Mouse (Mus musculus): ENCODE results near the gene Cdc14b. TPM values are rescaled to one million over a fixed set of nuclear protein-coding genes. Genes with fewer than 3 reads are reported as not detected.
A peak's percentile ranks its signal among the peaks of the same experiment; 100 is the strongest.
"Not testable (repeated sequence)": the region's sequence is repeated elsewhere in the genome, so short reads cannot be mapped to it uniquely, and the experiment has no call there.

The Cdc14b gene
- polyA plus RNA-seq, 1 experiment from 2014 or later: 12.6 TPM

DNA sequence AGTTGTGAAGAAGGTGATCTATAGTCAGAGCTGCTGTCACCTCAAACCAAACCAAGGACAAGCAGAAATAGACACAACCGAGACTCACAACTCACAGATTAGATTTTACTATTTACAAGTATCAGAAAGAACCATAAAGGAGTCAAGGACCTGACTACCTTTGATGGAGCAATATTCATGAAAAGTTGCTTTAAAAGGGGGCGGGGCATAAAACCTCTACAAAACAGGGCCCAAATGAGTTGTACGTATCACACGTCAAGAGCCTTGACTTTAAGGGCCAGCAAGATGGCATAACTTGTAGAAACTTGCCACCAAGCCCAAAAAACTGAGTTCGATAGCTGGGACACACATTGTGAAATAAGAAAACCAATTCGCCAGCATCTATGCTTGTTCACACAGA is 10.5 kb downstream of the Cdc14b start:
- Histone ChIP-seq H3K9me3 (replicated peaks) (0 out of 2 replicates have a peak, but pooled peaks cover 2% of the 10 kb centered on the region), H3K27ac (replicated peaks) (no peak overlapping the region), H3K27me3 (ENCODE audit: low read depth, poor library complexity, severe bottlenecking) (no peaks in the 10 kb centered on the region), H3K4me3 (no peak overlapping the region), H3K4me1 (peaks cover 13% of the 10 kb centered on the region), H3K36me3 (no peaks in the 10 kb centered on the region)
- WGBS: 93% methylated on average over 6 of the region's 6 CpGs
- no peak for DNase-seq (ENCODE audit: low spot score)

- Histone ChIP-seq H3K9me3 (replicated peaks) (no peaks in the 10 kb centered on the region), H3K36me3 (no peaks in the 10 kb centered on the region), H3K4me3 (no peak overlapping the region), H3K4me1 (peaks cover 8% of the 10 kb centered on the region), H3K27me3 (ENCODE audit: low read depth, poor library complexity, severe bottlenecking) (no peaks in the 10 kb centered on the region), H3K27ac (replicated peaks) (no peak overlapping the region)
- 80% methylated on average over 7 of the region's 7 CpGs for WGBS
- no peak for DNase-seq (ENCODE audit: low spot score)
Measured at GRCm38 (mm10) chr13:64259903-64260302, 15.2 kb downstream of the Cdc14b start.

DNA sequence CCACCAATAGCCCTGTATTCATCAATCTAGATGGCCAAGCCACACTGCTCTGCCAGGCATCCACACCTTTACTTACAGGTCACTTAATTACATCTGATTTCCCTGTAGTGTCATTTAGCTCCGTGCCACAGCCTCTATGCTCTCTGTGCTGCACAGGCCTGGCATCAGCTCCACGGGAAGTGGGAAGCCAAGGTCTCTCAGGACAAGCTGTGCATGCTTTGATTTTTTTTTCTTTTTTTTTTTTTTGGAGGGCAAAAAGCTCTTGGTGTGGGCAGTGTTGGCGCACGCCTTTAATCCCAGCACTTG is 16.6 kb downstream of the Cdc14b start:
- no peak overlapping the region for H3K27ac ChIP-seq (replicated peaks)
- H3K27me3 ChIP-seq (ENCODE audit: low read depth, poor library complexity, severe bottlenecking): no peaks in the 10 kb centered on the region
- H3K36me3 ChIP-seq: no peaks in the 10 kb centered on the region
- 69% methylated on average over 4 of the region's 4 CpGs for WGBS
- H3K9me3 ChIP-seq (replicated peaks): no peaks in the 10 kb centered on the region
- no peak for DNase-seq (ENCODE audit: low spot score)
- peaks cover 8% of the 10 kb centered on the region for H3K4me1 ChIP-seq
- H3K4me3 ChIP-seq: no peak overlapping the region

- no peaks in the 10 kb centered on the region for H3K9me3 ChIP-seq (replicated peaks)
- 17% methylated on average over 5 of the region's 5 CpGs for WGBS
- H3K36me3 ChIP-seq: no peaks in the 10 kb centered on the region
- H3K27me3 ChIP-seq (ENCODE audit: low read depth, poor library complexity, severe bottlenecking): no peaks in the 10 kb centered on the region
- no peak overlapping the region for H3K27ac ChIP-seq (replicated peaks)
- no peak for DNase-seq (ENCODE audit: low spot score)
- H3K4me1 ChIP-seq: peaks cover 8% of the 10 kb centered on the region
- H3K4me3 ChIP-seq: no peak overlapping the region
Measured at GRCm38 (mm10) chr13:64257814-64258515, 17.1 kb downstream of the Cdc14b start.

DNA sequence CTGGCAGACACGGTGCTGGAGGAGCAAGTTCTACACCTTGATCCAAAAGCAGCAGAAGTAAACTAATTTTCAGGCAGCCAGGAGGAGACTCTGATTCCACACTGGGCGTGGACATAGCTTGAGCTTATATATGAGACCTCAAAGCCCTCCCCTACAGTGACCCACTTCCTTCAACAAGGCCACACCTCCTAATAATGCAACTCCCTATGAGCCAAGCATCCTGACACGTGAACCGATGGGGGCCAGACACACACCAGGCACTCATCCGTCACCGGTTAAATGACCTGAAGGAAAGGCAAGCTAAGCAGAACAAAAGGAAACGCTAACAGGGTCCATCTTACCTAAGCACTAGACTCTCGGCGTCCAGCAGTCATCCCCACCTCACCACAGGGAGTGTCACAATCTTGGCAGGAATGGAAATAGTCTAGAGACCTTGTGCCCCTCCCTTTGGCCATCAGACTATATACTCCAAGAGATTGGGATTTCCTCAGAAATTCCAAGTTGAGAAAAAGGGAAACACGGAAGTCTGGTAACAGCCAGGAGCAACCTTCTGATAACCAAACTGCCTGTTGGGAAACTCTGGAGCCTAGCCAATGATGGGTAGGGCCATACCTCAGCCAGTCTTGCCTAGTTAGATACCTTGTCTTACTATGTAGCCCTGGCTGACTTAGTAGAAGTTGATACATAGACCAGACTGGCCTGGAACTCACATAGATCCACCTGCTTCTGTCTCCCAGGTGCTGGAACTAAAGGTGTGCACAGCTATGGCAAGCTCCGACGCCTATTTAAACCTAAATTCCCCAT is 17.9 kb downstream of the Cdc14b start:
- Histone ChIP-seq H3K27me3 (ENCODE audit: low read depth, poor library complexity, severe bottlenecking) (no peaks in the 10 kb centered on the region), H3K27ac (replicated peaks) (no peak overlapping the region), H3K4me3 (no peak overlapping the region), H3K36me3 (no peaks in the 10 kb centered on the region), H3K4me1 (peaks cover 8% of the 10 kb centered on the region), H3K9me3 (replicated peaks) (no peaks in the 10 kb centered on the region)
- WGBS: 83% methylated on average over 12 of the region's 12 CpGs
- DNase-seq (ENCODE audit: low spot score): no peak

DNA sequence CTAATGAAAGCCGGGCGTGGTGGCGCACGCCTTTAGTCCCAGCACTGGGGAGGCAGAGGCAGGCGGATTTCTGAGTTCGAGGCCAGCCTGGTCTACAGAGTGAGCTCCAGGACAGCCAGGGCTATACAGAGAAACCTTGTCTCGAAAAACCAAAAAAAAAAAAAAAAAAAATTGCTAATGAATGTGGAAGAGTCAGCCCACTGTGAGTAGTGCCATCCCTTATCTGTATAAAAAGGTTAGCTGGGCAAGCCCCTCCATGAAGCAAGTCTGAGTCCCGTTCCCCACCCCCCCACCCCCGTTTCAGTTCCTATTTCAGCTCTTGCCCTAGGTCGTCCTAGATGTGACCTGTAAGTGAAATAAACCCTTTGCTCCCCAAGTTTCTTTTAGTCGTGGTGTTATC is 20.9 kb downstream of the Cdc14b start:
- not testable (repeated sequence) for DNase-seq (ENCODE audit: low spot score); H3K27ac ChIP-seq (replicated peaks); H3K27me3 ChIP-seq (ENCODE audit: low read depth, poor library complexity, severe bottlenecking); H3K36me3 ChIP-seq; H3K4me1 ChIP-seq; H3K4me3 ChIP-seq; H3K9me3 ChIP-seq (replicated peaks)
- 86% methylated on average over 11 of the region's 11 CpGs for WGBS

DNA sequence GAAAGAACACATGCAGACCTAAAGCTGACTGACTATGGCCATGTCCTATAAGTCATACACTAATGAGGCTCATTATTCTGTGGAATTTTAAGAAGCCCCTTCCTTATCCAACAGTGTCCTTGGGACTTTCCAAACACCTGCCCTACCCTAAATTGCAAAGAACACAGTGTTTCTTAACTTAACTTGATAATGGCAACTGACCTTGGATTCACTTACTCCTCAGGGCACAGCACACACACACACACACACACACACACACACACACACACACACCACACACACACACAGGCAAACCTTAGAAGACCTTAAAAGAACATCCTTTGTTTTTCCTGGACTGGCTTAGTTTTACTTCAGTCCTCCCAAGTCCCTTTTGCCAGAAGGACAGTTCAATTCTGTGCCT is 21.4 kb downstream of the Cdc14b start:
- Histone ChIP-seq H3K27ac (replicated peaks) (no peak overlapping the region), H3K4me1 (peaks cover 14% of the 10 kb centered on the region), H3K36me3 (no peaks in the 10 kb centered on the region), H3K27me3 (ENCODE audit: low read depth, poor library complexity, severe bottlenecking) (no peaks in the 10 kb centered on the region), H3K9me3 (replicated peaks) (no peaks in the 10 kb centered on the region), H3K4me3 (no peak overlapping the region)
- no peak for DNase-seq (ENCODE audit: low spot score)

GRCm38 (mm10) chr13:64252147-64252546 is 22.9 kb downstream of the Cdc14b start:
- Histone ChIP-seq H3K27ac (replicated peaks) (no peak overlapping the region), H3K36me3 (no peaks in the 10 kb centered on the region), H3K4me3 (no peak overlapping the region), H3K27me3 (ENCODE audit: low read depth, poor library complexity, severe bottlenecking) (no peaks in the 10 kb centered on the region), H3K4me1 (peaks cover 17% of the 10 kb centered on the region), H3K9me3 (replicated peaks) (no peaks in the 10 kb centered on the region)
- no peak for DNase-seq (ENCODE audit: low spot score)
- 81% methylated on average over 5 of the region's 5 CpGs for WGBS

GRCm38 (mm10) chr13:64250363-64250762 is 24.7 kb downstream of the Cdc14b start:
- WGBS: 59% methylated on average over 1 of the region's 1 CpGs
- Histone ChIP-seq H3K27me3 (ENCODE audit: low read depth, poor library complexity, severe bottlenecking) (no peaks in the 10 kb centered on the region), H3K4me3 (no peak overlapping the region), H3K36me3 (no peaks in the 10 kb centered on the region), H3K4me1 (peaks cover 17% of the 10 kb centered on the region), H3K27ac (replicated peaks) (no peak overlapping the region), H3K9me3 (replicated peaks) (no peaks in the 10 kb centered on the region)
- DNase-seq (ENCODE audit: low spot score): no peak

DNA sequence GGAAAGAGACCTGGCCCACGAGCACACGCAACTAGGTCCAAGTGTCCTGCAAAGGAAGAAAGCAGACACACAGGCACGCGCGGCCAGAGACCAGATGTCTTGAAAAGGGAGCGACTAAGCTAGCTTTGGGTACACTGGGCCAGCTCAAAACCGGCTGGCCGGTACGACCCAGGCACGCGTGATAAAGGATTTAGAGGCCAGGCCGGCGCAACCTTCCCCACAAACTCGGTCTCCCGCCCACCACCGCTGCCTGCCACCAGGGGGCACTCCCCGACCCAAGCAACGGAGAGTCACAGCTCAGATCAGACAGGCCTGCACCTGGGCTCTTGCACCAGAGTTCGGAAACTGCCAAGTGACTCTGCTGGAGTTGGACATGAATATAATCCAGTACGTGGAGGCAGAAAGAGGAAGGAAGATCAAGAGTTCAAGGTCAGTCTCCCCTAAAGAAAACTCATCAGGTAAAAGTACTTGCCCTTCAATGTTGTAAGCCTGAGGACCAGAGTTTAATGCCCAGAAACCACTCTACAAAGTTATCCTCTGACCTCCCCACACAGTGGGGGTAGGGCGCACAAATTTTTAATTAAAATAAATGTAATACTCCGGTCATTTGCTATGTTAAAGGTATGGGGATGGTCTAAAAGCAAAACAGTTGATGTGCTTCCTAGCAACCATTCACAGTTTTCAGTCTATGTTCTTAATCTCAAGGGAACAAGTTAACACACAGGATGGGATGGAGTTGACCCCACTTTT is 26.1 kb downstream of the Cdc14b start:
- H3K4me1 ChIP-seq: peaks cover 17% of the 10 kb centered on the region
- H3K27me3 ChIP-seq (ENCODE audit: low read depth, poor library complexity, severe bottlenecking): no peaks in the 10 kb centered on the region
- DNase-seq (ENCODE audit: low spot score): peak; percentile 85
- peak overlapping the region; percentile 58 for H3K4me3 ChIP-seq
- no peaks in the 10 kb centered on the region for H3K9me3 ChIP-seq (replicated peaks)
- WGBS: 8% methylated on average over 22 of the region's 22 CpGs
- peak overlapping the region; percentile 69 for H3K27ac ChIP-seq (replicated peaks)
- H3K36me3 ChIP-seq: no peaks in the 10 kb centered on the region

GRCm38 (mm10) chr13:64248161-64248774 is 26.8 kb downstream of the Cdc14b start:
- Histone ChIP-seq H3K27ac (replicated peaks) (peak overlapping the region; percentile 69), H3K4me3 (peak overlapping the region; percentile 58), H3K36me3 (no peaks in the 10 kb centered on the region), H3K27me3 (ENCODE audit: low read depth, poor library complexity, severe bottlenecking) (no peaks in the 10 kb centered on the region), H3K4me1 (peaks cover 17% of the 10 kb centered on the region), H3K9me3 (replicated peaks) (no peaks in the 10 kb centered on the region)
- DNase-seq (ENCODE audit: low spot score): peak; percentile 58
- WGBS: under 1% methylated on average over 24 of the region's 24 CpGs

- Histone ChIP-seq H3K27ac (replicated peaks) (no peak overlapping the region), H3K27me3 (ENCODE audit: low read depth, poor library complexity, severe bottlenecking) (no peaks in the 10 kb centered on the region), H3K4me3 (no peak overlapping the region), H3K4me1 (peaks cover 17% of the 10 kb centered on the region), H3K9me3 (replicated peaks) (no peaks in the 10 kb centered on the region), H3K36me3 (no peaks in the 10 kb centered on the region)
- no peak for DNase-seq (ENCODE audit: low spot score)
- 89% methylated on average over 12 of the region's 12 CpGs for whole genome bisulfite sequencing
Measured at GRCm38 (mm10) chr13:64246106-64246505, 29.0 kb downstream of the Cdc14b start.
